Mouse (Mus musculus): Measurements from ENCODE around the gene Rad54l2. TPM values are rescaled to one million over a fixed set of nuclear protein-coding genes. Genes with fewer than 3 reads are reported as not detected.

Rad54l2 gene
- polyA plus RNA-seq, 1 experiment from 2014 or later: 6.4 TPM

- WGBS: under 1% methylated on average over 86 of the region's 86 CpGs
- Histone ChIP-seq H3K4me1 (peaks cover 24% of the 10 kb centered on the region), H3K27me3 (ENCODE audit: insufficient read depth, poor library complexity, severe bottlenecking) (no peaks in the 10 kb centered on the region), H3K4me3 (peak within 1 kb of the TSS; percentile 97), H3K27ac (peak within 1 kb of the TSS; percentile 92), H3K9me3 (no peaks in the 10 kb centered on the region), H3K36me3 (peaks cover 17% of the 10 kb centered on the region)
- peak; percentile 93 for DNase-seq (ENCODE audit: low spot score)
These were observed 103.5 kb downstream of the Rad54l2 start, which contains the start of gene Tex264 for GRCm38 (mm10) chr9:106685249-106686101. Gene Tex264 (minus strand): TSS chr9:106685927.

- Histone ChIP-seq H3K27ac (peak overlapping the region; percentile 92), H3K4me1 (peaks cover 24% of the 10 kb centered on the region), H3K9me3 (no peaks in the 10 kb centered on the region), H3K36me3 (peaks cover 23% of the 10 kb centered on the region), H3K4me3 (peak overlapping the region; percentile 97), H3K27me3 (ENCODE audit: insufficient read depth, poor library complexity, severe bottlenecking) (no peaks in the 10 kb centered on the region)
- WGBS: 2% methylated on average over 14 of the region's 14 CpGs
- DNase-seq (ENCODE audit: low spot score): no peak
These were observed 104.1 kb downstream of the Rad54l2 start for GRCm38 (mm10) chr9:106684918-106685248.

- no peaks in the 10 kb centered on the region for H3K9me3 ChIP-seq
- peaks cover 28% of the 10 kb centered on the region for H3K36me3 ChIP-seq
- H3K4me3 ChIP-seq: peak overlapping the region; percentile 97
- no peaks in the 10 kb centered on the region for H3K27me3 ChIP-seq (ENCODE audit: insufficient read depth, poor library complexity, severe bottlenecking)
- H3K27ac ChIP-seq: peak overlapping the region; percentile 92
- DNase-seq (ENCODE audit: low spot score): no peak
- WGBS: 69% methylated on average over 6 of the region's 6 CpGs
- peaks cover 24% of the 10 kb centered on the region for H3K4me1 ChIP-seq
These were observed 104.7 kb downstream of the Rad54l2 start for GRCm38 (mm10) chr9:106684093-106684872.

- WGBS: 86% methylated on average over 9 of the region's 9 CpGs
- no peak overlapping the region for H3K27ac ChIP-seq
- H3K36me3 ChIP-seq: peaks cover 47% of the 10 kb centered on the region
- H3K4me1 ChIP-seq: peaks cover 12% of the 10 kb centered on the region
- H3K4me3 ChIP-seq: no peak overlapping the region
- H3K9me3 ChIP-seq: no peaks in the 10 kb centered on the region
- no peaks in the 10 kb centered on the region for H3K27me3 ChIP-seq (ENCODE audit: insufficient read depth, poor library complexity, severe bottlenecking)
- no peak for DNase-seq (ENCODE audit: low spot score)
These were observed 108.0 kb downstream of the Rad54l2 start for GRCm38 (mm10) chr9:106681026-106681425.

- 76% methylated on average over 4 of the region's 4 CpGs for WGBS
- Histone ChIP-seq H3K4me3 (no peak overlapping the region), H3K4me1 (no peaks in the 10 kb centered on the region), H3K27me3 (ENCODE audit: insufficient read depth, poor library complexity, severe bottlenecking) (no peaks in the 10 kb centered on the region), H3K9me3 (no peaks in the 10 kb centered on the region), H3K36me3 (peaks cover 52% of the 10 kb centered on the region), H3K27ac (no peak overlapping the region)
- no peak for DNase-seq (ENCODE audit: low spot score)
These were observed 110.8 kb downstream of the Rad54l2 start for GRCm38 (mm10) chr9:106678242-106678641.

- no peaks in the 10 kb centered on the region for H3K9me3 ChIP-seq
- no peaks in the 10 kb centered on the region for H3K4me1 ChIP-seq
- DNase-seq (ENCODE audit: low spot score): no peak
- H3K36me3 ChIP-seq: peaks cover 57% of the 10 kb centered on the region
- no peaks in the 10 kb centered on the region for H3K27me3 ChIP-seq (ENCODE audit: insufficient read depth, poor library complexity, severe bottlenecking)
- no peak overlapping the region for H3K4me3 ChIP-seq
- 83% methylated on average over 5 of the region's 5 CpGs for WGBS
- H3K27ac ChIP-seq: no peak overlapping the region
These were observed 111.3 kb downstream of the Rad54l2 start for GRCm38 (mm10) chr9:106677702-106678101.

- Histone ChIP-seq H3K36me3 (peaks cover 60% of the 10 kb centered on the region), H3K4me3 (no peak overlapping the region)
- 74% methylated on average over 4 of the region's 4 CpGs for WGBS
These were observed 112.4 kb downstream of the Rad54l2 start for GRCm38 (mm10) chr9:106676571-106676970.

GRCm38 (mm10) chr9:106675965-106676364 is 113.0 kb downstream of the Rad54l2 start:
- DNase-seq (ENCODE audit: low spot score): no peak
- Histone ChIP-seq H3K4me1 (peaks cover 16% of the 10 kb centered on the region), H3K36me3 (peaks cover 60% of the 10 kb centered on the region), H3K27ac (no peak overlapping the region), H3K27me3 (ENCODE audit: insufficient read depth, poor library complexity, severe bottlenecking) (no peaks in the 10 kb centered on the region), H3K9me3 (no peaks in the 10 kb centered on the region), H3K4me3 (no peak overlapping the region)
- WGBS: 70% methylated on average over 9 of the region's 9 CpGs

More at GRCm38 (mm10) chr9:106676571-106676970, 112.4 kb downstream of the Rad54l2 start:
- no peak overlapping the region for H3K27ac ChIP-seq
- peaks cover 11% of the 10 kb centered on the region for H3K4me1 ChIP-seq
- no peaks in the 10 kb centered on the region for H3K9me3 ChIP-seq
- H3K27me3 ChIP-seq (ENCODE audit: insufficient read depth, poor library complexity, severe bottlenecking): no peaks in the 10 kb centered on the region
- DNase-seq (ENCODE audit: low spot score): no peak

GRCm38 (mm10) chr9:106675480-106675879 is 113.5 kb downstream of the Rad54l2 start:
- Histone ChIP-seq H3K27ac (no peak overlapping the region), H3K27me3 (ENCODE audit: insufficient read depth, poor library complexity, severe bottlenecking) (no peaks in the 10 kb centered on the region), H3K4me1 (peaks cover 16% of the 10 kb centered on the region), H3K4me3 (no peak overlapping the region), H3K36me3 (peaks cover 58% of the 10 kb centered on the region), H3K9me3 (no peaks in the 10 kb centered on the region)
- 0% methylated on average over 1 of the region's 1 CpGs for whole genome bisulfite sequencing
- peak; percentile 84 for DNase-seq (ENCODE audit: low spot score)

- DNase-seq (ENCODE audit: low spot score): no peak
- Histone ChIP-seq H3K4me1 (peaks cover 16% of the 10 kb centered on the region), H3K36me3 (peaks cover 54% of the 10 kb centered on the region), H3K27me3 (ENCODE audit: insufficient read depth, poor library complexity, severe bottlenecking) (no peaks in the 10 kb centered on the region), H3K27ac (no peak overlapping the region), H3K4me3 (no peak overlapping the region), H3K9me3 (no peaks in the 10 kb centered on the region)
- WGBS: 89% methylated on average over 2 of the region's 2 CpGs
These were observed 115.1 kb downstream of the Rad54l2 start for GRCm38 (mm10) chr9:106673860-106674259.

- 82% methylated on average over 6 of the region's 6 CpGs for WGBS
- H3K9me3 ChIP-seq: no peaks in the 10 kb centered on the region
- H3K4me3 ChIP-seq: no peak overlapping the region
- no peak for DNase-seq (ENCODE audit: low spot score)
- H3K27me3 ChIP-seq (ENCODE audit: insufficient read depth, poor library complexity, severe bottlenecking): peaks cover 9% of the 10 kb centered on the region; the same call in 1 of the 2 replicates
- H3K27ac ChIP-seq: no peak overlapping the region
- peaks cover 37% of the 10 kb centered on the region for H3K4me1 ChIP-seq
- H3K36me3 ChIP-seq: peaks cover 71% of the 10 kb centered on the region
These were observed 124.1 kb downstream of the Rad54l2 start for GRCm38 (mm10) chr9:106664856-106665255.

GRCm38 (mm10) chr9:106664433-106664832 is 124.6 kb downstream of the Rad54l2 start:
- Histone ChIP-seq H3K9me3 (no peaks in the 10 kb centered on the region), H3K4me3 (no peak overlapping the region), H3K4me1 (peaks cover 37% of the 10 kb centered on the region), H3K36me3 (peaks cover 71% of the 10 kb centered on the region), H3K27ac (no peak overlapping the region), H3K27me3 (ENCODE audit: insufficient read depth, poor library complexity, severe bottlenecking) (peaks cover 9% of the 10 kb centered on the region; the same call in 1 of the 2 replicates)
- 79% methylated on average over 4 of the region's 4 CpGs for WGBS
- DNase-seq (ENCODE audit: low spot score): no peak

- peaks cover 16% of the 10 kb centered on the region; the same call in 1 of the 2 replicates for H3K27me3 ChIP-seq (ENCODE audit: insufficient read depth, poor library complexity, severe bottlenecking)
- H3K36me3 ChIP-seq: peaks cover 76% of the 10 kb centered on the region
- H3K27ac ChIP-seq: no peak overlapping the region
- H3K9me3 ChIP-seq: no peaks in the 10 kb centered on the region
- WGBS: 49% methylated on average over 6 of the region's 6 CpGs
- no peak overlapping the region for H3K4me3 ChIP-seq
- peaks cover 37% of the 10 kb centered on the region for H3K4me1 ChIP-seq
- no peak for DNase-seq (ENCODE audit: low spot score)
These were observed 125.8 kb downstream of the Rad54l2 start for GRCm38 (mm10) chr9:106663200-106663599.
